Comparison of ENCODE assay signal across 20 mouse cellular contexts in the genomic region with DNA sequence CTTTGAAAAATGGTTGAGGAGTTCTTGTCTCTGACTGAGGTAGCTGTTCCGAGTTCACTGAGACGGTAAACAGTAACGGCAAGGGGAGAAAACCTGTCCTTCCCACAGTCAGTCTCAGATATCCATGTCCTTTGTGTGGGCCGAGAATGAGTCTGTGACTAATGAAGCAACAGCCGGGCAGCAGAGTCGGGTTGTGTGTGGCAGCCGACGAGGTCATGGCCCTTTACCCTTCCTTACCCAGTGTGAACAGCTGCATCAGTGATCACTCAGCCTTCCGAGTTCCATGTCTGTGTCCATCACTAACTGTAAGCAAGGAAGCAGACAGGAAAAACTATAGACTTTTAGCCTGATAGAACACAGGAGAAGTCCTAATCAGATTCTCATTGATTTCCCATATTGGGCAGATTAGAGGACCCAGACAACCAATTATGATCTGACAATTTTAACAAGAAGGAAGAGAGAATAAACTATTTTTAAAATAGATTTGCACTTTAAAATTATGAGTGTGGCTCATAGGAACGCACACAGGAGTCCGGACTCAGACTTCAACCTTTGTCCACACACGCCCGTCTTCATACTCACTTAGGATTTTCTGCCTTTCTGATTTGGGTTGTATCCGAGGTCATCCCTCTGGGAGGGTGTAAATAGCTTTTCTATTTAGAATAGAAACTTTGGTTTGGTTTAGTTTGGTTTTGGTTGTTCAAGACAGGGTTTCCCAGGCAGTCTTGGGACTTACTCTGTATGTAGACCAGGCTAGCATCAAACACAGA. TPM values are rescaled to one million over a fixed set of nuclear protein-coding genes. Genes with fewer than 3 reads are reported as not detected.
DNase-seq lines count a peak whose midpoint lies in the region; ATAC-seq lines count a peak whose summit lies in the region.
"Had no signal": no experiment of that assay in that cellular context is flagged by ENCODE, and none has a peak within 500 bp of the region (broad histone marks: within the 10 kb centered on the region; RNA-seq: fewer than 3 reads in every experiment).

No protein-coding gene starts in this region.

- DNase-seq in embryonic facial prominence, embryonic 14.5 days (ENCODE audit: low spot score), result peak; percentile 48
- no peak for DNase-seq in embryonic facial prominence, embryonic 10.5 days (ENCODE audit: low spot score)
- DNase-seq in kidney, adult 9 months, result peak; percentile 71
- peak; percentile 50 for DNase-seq in Muller cell, postnatal 12 days (ENCODE audit: inconsistent ontology term)
- peak; percentile 53 for DNase-seq in mesoderm, embryonic 11.5 days (ENCODE audit: low read depth, low spot score)
- DNase-seq in cerebellum, adult 18-20 months, result no peak
- DNase-seq: cerebellum, postnatal 14 days; gastrocnemius, postnatal 25 days; heart, postnatal 10 days; midbrain, embryonic 14.5 days; thymus, adult 2 months had no signal

- no peak overlapping the region for H3K9ac ChIP-seq in embryonic facial prominence, embryonic 14.5 days (ENCODE audit: low read depth, low read length)
- no peak overlapping the region for H3K9ac ChIP-seq in kidney, embryonic 15.5 days
- H3K9ac ChIP-seq: limb, embryonic 12.5 days; liver, embryonic 15.5 days had no signal

- H3K4me2 ChIP-seq in embryonic facial prominence, embryonic 14.5 days (ENCODE audit: low read depth, low read length), result no peak overlapping the region
- no peak overlapping the region for H3K4me2 ChIP-seq in kidney, embryonic 15.5 days
- H3K4me2 ChIP-seq: heart, embryonic 11.5 days; limb, embryonic 12.5 days; liver, embryonic 15.5 days had no signal

- ATAC-seq in embryonic facial prominence, embryonic 14.5 days (ENCODE audit: low read depth), result peak; percentile 53; the same call in 1 of the 2 replicates
- ATAC-seq in kidney, embryonic 15.5 days (replicated peaks; ENCODE audit: low FRiP score), result no peak; the same call in 1 of the 2 replicates
- ATAC-seq in CD4-positive, CD25-positive, alpha-beta regulatory T cell, adult 4 months, result no peak
- ATAC-seq: forebrain, embryonic 14.5 days; hindbrain, postnatal 0 days; lung, postnatal 0 days had no signal

- H3K4me3 ChIP-seq in embryonic facial prominence, embryonic 14.5 days (ENCODE audit: low read depth, low read length), result no peak overlapping the region
- H3K4me3 ChIP-seq in embryonic facial prominence, embryonic 10.5 days, result no peak overlapping the region
- H3K4me3 ChIP-seq in kidney, embryonic 15.5 days (replicated peaks), result no peak overlapping the region
- H3K4me3 ChIP-seq: erythroblast, embryonic 14.5 days; limb, embryonic 12.5 days; liver, embryonic 15.5 days had no signal

- H3K9me3 ChIP-seq in embryonic facial prominence, embryonic 14.5 days (ENCODE audit: control insufficient read depth, low read length), result no peaks in the 10 kb centered on the region
- no peaks in the 10 kb centered on the region for H3K9me3 ChIP-seq in embryonic facial prominence, embryonic 10.5 days
- no peaks in the 10 kb centered on the region for H3K9me3 ChIP-seq in kidney, embryonic 15.5 days (replicated peaks)
- H3K9me3 ChIP-seq: limb, embryonic 12.5 days; liver, embryonic 15.5 days had no signal

- no peaks in the 10 kb centered on the region for H3K27me3 ChIP-seq in embryonic facial prominence, embryonic 14.5 days (replicated peaks; ENCODE audit: control insufficient read depth, insufficient read depth, low read length)
- H3K27me3 ChIP-seq in embryonic facial prominence, embryonic 10.5 days (replicated peaks; ENCODE audit: low read depth, poor library complexity, severe bottlenecking), result no peaks in the 10 kb centered on the region
- H3K27me3 ChIP-seq in kidney, embryonic 15.5 days, result no peaks in the 10 kb centered on the region
- H3K27me3 ChIP-seq: limb, embryonic 12.5 days; liver, embryonic 15.5 days had no signal

- H3K27ac ChIP-seq in embryonic facial prominence, embryonic 14.5 days (replicated peaks; ENCODE audit: low read depth, low read length), result no peak overlapping the region
- no peak overlapping the region for H3K27ac ChIP-seq in embryonic facial prominence, embryonic 10.5 days (replicated peaks)
- H3K27ac ChIP-seq in kidney, embryonic 15.5 days, result no peak overlapping the region
- H3K27ac ChIP-seq: hindbrain, postnatal 0 days; limb, embryonic 12.5 days; liver, embryonic 15.5 days had no signal

- H3K4me1 ChIP-seq in embryonic facial prominence, embryonic 14.5 days (ENCODE audit: control insufficient read depth, insufficient read depth, low read length), result no peaks in the 10 kb centered on the region
- peaks cover 17% of the 10 kb centered on the region for H3K4me1 ChIP-seq in embryonic facial prominence, embryonic 10.5 days
- H3K4me1 ChIP-seq in kidney, embryonic 15.5 days, result no peaks in the 10 kb centered on the region
- H3K4me1 ChIP-seq: limb, embryonic 12.5 days had no signal

- 55% methylated on average over 14 of the region's 14 CpGs for WGBS in embryonic facial prominence, embryonic 14.5 days
- WGBS in embryonic facial prominence, embryonic 10.5 days, result 56% methylated on average over 14 of the region's 14 CpGs
- 48% methylated on average over 14 of the region's 14 CpGs for WGBS in kidney, embryonic 15.5 days

- peaks cover 34% of the 10 kb centered on the region for H3K36me3 ChIP-seq in embryonic facial prominence, embryonic 14.5 days (ENCODE audit: control insufficient read depth, insufficient read depth, low read length)
- peaks cover 29% of the 10 kb centered on the region for H3K36me3 ChIP-seq in embryonic facial prominence, embryonic 10.5 days (replicated peaks)
- peaks cover 29% of the 10 kb centered on the region for H3K36me3 ChIP-seq in kidney, embryonic 15.5 days
- H3K36me3 ChIP-seq: liver, embryonic 15.5 days had no signal

RNA-seq across cellular contexts. Expression of gene Pnma1, which starts 5.8 kb away (rescaled TPM):
- polyA plus RNA-seq in embryonic facial prominence, embryonic 14.5 days (2014; fragmentation: Nextera tagmentation; extraction: Ambion mirVana), result 1.4 TPM in 2 replicates
- 1.3 and 1.6 TPM in 2 replicates for polyA plus RNA-seq in embryonic facial prominence, embryonic 10.5 days (2016; fragmentation: Nextera tagmentation; extraction: Ambion mirVana)
- polyA plus RNA-seq in kidney, embryonic 15.5 days (2015; fragmentation: Nextera tagmentation; extraction: Ambion mirVana), result 1.00 and 1.0 TPM in 2 replicates
- not detected for polyA plus RNA-seq in CD4-positive, CD25-positive, alpha-beta regulatory T cell, adult 4 months (2017; shearing (Covaris generic))

RNA-seq across cellular contexts. Expression of gene Dnal1, which starts 28.3 kb away (rescaled TPM):
- 5.9 and 7.1 TPM in 2 replicates for polyA plus RNA-seq in embryonic facial prominence, embryonic 14.5 days (2014; fragmentation: Nextera tagmentation; extraction: Ambion mirVana)
- 4.1 and 6.7 TPM in 2 replicates for polyA plus RNA-seq in embryonic facial prominence, embryonic 10.5 days (2016; fragmentation: Nextera tagmentation; extraction: Ambion mirVana)
- 5.3 and 6.5 TPM in 2 replicates for polyA plus RNA-seq in kidney, embryonic 15.5 days (2015; fragmentation: Nextera tagmentation; extraction: Ambion mirVana)
- under 1 TPM; 0.10 to 0.12 TPM for polyA plus RNA-seq in CD4-positive, CD25-positive, alpha-beta regulatory T cell, adult 4 months (2017; shearing (Covaris generic))
- polyA plus RNA-seq: erythroblast, embryonic 14.5 days had no signal

RNA-seq across cellular contexts. Expression of gene Acot6, which starts 42.0 kb away (rescaled TPM):
- 2.3 and 2.6 TPM in 2 replicates for polyA plus RNA-seq in embryonic facial prominence, embryonic 14.5 days (2014; fragmentation: Nextera tagmentation; extraction: Ambion mirVana)
- 0.80 and 0.81 TPM in 2 replicates for polyA plus RNA-seq in embryonic facial prominence, embryonic 10.5 days (2016; fragmentation: Nextera tagmentation; extraction: Ambion mirVana)
- 1.5 and 1.8 TPM in 2 replicates for polyA plus RNA-seq in kidney, embryonic 15.5 days (2015; fragmentation: Nextera tagmentation; extraction: Ambion mirVana)
- polyA plus RNA-seq in CD4-positive, CD25-positive, alpha-beta regulatory T cell, adult 4 months (2017; shearing (Covaris generic)), result 1 to 10 TPM in 1 of 2 experiments, under 1 TPM in 1; 0.77 to 1.0 TPM
- polyA plus RNA-seq: erythroblast, embryonic 14.5 days had no signal

Comparison
In these comparisons a context has a peak if more than half of its experiments do, and no peak if none do; other contexts are left out.
1. DNase-seq: peak in embryonic facial prominence, embryonic 14.5 days (single experiment), kidney, adult 9 months (single experiment), Muller cell, postnatal 12 days (single experiment) and mesoderm, embryonic 11.5 days (single experiment); none in embryonic facial prominence, embryonic 10.5 days (single experiment) and cerebellum, adult 18-20 months (0 of 2).